Mouse (Mus musculus) frontal cortex, postnatal 14 days (tissue): ENCODE results near the gene Mapkapk3.

Experiments used
- DNase-seq, 2 experiments: peaks; one replicate each; pipeline ENCODE4 v3.0.0; 2022; ENCODE audit warnings: low spot score in 2 of 2

Gene Mapkapk3

DNA sequence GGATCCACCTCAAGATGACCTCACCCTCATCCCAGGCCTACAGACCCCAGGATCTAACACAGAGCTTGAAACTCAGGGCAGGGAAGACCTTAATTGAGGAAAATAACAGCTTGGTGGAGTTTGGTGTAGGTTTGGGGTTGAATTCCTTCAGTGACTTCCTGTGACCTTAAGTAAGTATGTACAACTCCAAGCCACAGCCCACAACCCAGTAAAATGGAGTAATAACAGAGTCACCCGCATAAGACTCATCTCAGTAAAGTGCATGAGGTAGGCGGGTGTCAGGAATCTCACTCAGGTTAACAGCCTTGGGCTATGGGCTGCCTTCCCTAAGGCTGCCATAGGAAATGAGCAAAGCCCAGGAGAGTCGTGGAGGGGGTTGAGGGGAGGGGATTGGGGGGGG lies 24.9 kb downstream of the Mapkapk3 start:
- no peak for DNase-seq

- DNase-seq, result no peak
Measured at GRCm38 (mm10) chr9:107263912-107264311, 25.8 kb downstream of the Mapkapk3 start.

GRCm38 (mm10) chr9:107262375-107262774 lies 27.3 kb downstream of the Mapkapk3 start:
- no peak for DNase-seq

GRCm38 (mm10) chr9:107261792-107262191 lies 27.9 kb downstream of the Mapkapk3 start:
- no peak for DNase-seq

DNA sequence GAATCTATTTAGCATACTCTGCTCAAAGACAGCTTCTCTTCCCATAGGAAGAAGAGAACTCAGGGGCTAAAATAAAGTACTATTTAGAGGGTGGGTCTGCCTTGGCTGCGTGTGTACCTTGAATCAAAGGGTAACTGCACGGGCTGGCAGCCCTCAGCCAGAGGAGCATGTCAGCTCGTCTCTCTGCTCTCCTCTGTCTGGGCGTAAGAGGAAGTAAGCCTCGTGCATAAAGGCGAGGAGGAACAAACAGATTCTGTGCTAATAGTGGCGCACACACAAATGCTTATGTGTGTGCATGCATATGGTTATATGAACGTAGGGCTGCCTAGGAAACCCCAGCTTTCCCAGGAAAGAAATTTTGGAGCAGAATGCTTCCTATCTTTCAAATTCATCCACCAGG lies 28.8 kb downstream of the Mapkapk3 start:
- DNase-seq, result no peak

- DNase-seq, result no peak
Measured at GRCm38 (mm10) chr9:107260429-107260828, 29.2 kb downstream of the Mapkapk3 start.

DNA sequence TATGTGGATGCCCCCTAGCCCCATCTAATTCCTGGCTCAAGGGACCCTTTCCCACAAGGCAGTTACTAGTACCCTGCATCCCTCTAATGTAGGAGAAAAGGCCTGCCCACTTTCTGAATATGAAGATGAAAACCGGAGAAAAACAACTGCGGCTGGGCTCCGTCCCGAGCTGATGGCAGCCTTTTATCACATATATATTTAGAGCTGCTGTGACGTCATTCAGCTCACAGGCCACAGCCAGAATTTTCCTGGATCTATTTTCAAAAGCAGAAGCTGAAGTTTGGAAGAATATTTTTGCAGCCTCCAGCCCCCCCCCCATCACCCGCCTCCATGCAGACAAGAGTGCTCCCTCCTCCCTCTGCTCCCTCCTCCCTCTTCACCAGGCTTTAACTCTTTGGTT lies 30.1 kb downstream of the Mapkapk3 start:
- DNase-seq, result peak; percentile 64 to 65

- no peak for DNase-seq
Measured at GRCm38 (mm10) chr9:107255596-107255995, 34.1 kb downstream of the Mapkapk3 start.

- DNase-seq, result no peak
Measured at GRCm38 (mm10) chr9:107254925-107255324, 34.8 kb downstream of the Mapkapk3 start.

DNA sequence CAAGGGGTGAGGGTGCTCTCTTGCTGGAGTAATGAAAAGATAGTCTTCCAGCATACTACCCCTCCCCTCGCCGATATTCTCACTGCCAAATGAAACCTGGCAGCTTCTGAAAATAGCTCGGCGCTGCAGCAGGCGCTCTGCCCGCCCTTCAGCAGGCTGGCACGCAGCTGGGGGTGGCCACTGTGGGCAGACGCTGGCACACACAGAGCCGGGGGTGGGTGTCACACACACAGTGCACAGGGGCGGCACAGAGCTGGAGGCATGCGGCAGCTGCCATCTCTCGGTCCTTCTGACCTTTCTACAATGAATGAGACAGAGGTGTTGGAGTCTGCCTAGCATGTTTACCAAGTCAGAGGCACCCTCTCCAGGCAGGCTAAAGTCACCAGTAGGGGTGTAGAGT lies 35.2 kb downstream of the Mapkapk3 start:
- DNase-seq, result peak; percentile 69 to 71

DNA sequence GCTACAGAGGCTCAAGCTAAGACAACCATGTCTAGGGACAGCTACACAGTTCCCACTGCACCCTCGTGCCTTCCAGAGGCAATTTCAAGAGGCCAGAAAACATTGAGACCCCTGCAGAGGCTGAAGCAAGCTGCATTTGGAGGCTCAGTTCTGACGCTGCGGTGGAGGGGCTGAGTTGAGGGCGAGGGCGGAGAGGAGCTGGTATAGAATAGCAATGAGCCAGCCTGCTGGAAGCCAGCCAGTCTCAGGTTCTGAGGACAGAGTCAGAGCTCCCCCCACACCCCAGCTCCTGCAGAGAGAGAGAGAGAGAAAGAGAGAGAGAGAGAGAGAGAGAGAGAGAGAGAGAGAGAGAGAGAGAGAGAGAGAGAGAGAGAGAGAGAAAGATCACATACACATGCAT lies 37.5 kb downstream of the Mapkapk3 start:
- peak in 1 of 2 experiments; percentile 48 for DNase-seq

DNA sequence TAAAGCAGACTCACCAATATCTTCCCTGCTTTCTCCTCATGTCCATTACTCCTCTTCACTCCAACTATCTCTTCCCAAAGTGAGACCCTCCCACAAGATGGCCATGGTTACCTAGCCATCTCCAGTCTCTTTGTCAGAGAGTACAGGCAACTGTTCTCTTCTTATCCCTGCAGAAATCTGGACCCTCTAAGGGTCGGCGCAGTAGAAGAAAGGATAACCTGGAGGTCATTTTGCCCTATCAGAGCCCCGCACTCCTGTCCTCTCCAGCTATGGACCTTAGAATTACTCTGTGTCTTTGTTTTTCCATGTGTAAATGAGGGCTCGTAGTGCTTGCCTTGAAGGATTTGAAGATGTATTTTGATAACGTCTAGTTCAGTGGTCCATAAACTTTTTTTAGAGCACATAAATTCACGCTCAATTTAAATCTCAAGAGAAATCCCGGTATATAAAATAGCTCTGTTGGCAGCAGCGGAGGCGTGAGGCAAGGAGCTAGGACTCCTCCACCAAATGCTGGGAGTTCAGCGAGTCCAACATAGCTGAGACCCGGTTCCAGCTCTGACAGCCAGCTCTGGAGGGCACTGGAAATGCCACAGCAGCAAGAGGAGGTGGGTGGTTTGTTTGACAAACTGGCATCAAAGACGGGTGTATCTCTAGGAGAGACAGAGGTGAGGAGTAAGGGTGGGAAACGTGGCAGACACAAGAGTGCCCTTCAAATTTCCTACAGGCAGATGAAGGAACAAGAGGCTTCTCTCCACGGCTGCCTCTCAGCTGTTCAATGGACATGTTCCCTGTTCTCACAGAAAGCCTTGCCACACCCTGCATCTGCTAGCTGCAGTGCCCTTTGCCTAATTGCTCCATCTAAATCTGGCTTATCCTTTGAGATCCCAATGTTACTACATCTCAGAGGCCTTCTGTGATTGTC lies 39.0 kb downstream of the Mapkapk3 start:
- peak in 1 of 2 experiments; percentile 45 for DNase-seq

GRCm38 (mm10) chr9:107249154-107249553 lies 40.5 kb downstream of the Mapkapk3 start:
- DNase-seq, result no peak

DNA sequence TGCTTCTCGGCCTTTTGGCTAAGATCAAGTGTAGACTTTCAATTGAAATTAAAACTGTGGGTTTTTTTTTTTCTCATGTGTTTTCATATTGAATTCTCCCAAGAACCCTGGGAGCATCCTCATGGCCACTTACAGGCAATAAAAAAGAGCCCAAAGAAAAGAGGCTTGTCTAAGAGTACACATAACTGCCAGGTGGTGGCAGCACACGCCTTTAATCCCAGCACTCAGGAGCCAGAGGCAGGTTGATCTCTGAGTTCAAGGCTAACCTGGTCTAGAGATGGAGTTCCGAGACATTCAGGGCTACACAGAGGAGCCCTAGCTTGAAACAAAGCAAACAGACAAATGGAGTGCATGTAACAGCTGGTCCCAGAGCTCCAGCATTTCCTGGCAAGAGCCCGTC lies 43.5 kb downstream of the Mapkapk3 start:
- DNase-seq, result no peak

GRCm38 (mm10) chr9:107245311-107245710 lies 44.4 kb downstream of the Mapkapk3 start:
- no peak for DNase-seq

DNA sequence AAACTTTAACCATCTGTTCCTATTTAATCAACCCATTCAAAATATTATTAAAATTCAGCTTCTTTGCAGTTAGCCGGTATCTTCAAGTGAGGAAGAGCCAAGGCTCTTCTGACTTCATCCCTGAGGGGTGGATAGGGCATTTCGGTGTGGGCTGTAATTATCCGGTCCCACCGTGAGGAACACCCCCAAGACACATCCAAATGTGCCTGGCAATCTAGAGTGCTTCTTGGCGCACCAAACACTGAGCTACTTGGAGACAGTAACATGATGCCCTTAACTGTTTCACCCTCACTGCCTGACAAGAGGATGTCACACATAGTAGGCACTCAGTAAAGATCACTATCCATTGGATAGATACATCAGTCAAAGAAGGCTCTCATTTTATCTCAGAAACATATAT lies 53.5 kb downstream of the Mapkapk3 start:
- no peak for DNase-seq

- peak in 1 of 2 experiments; percentile 11 for DNase-seq
Measured at GRCm38 (mm10) chr9:107235261-107235660, 54.4 kb downstream of the Mapkapk3 start.

DNA sequence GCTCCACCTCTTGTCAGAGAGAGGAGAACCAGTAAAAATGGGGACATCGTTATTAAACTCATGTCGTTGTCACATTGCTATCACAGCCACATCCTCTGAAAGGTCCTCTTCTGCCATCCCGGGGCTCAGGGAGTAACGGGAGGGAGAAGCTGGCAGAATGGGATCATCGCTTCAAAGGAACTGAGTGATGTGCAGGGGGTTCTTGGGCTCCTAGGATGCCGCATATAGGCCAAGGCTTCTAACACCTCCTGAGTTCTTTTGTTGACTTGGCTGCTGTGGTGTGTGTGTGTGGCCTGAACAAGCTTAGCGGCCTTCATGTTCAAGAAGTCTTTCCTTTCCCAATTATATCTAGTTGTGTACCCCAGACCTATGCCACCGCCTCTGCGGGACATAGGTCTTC lies 57.5 kb downstream of the Mapkapk3 start:
- no peak for DNase-seq

GRCm38 (mm10) chr9:107231539-107232139 lies 58.0 kb downstream of the Mapkapk3 start, which contains the start of gene Dock3:
TSS of gene Dock3 (minus strand) at chr9:107231909.
- peak; percentile 57 to 72 for DNase-seq

- DNase-seq, result peak in 1 of 2 experiments; percentile 57
Measured at GRCm38 (mm10) chr9:107230991-107231538, 58.6 kb downstream of the Mapkapk3 start.

- DNase-seq, result no peak
Measured at GRCm38 (mm10) chr9:107224597-107224996, 65.1 kb downstream of the Mapkapk3 start.
